Mouse (Mus musculus) olfactory bulb, adult 2 months (tissue): Measurements from ENCODE around the gene Sez6. TPM values are rescaled to one million over a fixed set of nuclear protein-coding genes. Genes with fewer than 3 reads are reported as not detected.
A peak's percentile ranks its signal among the peaks of the same experiment; 100 is the strongest.

Experiments used
- H3K27ac ChIP-seq: fragments of 200-500 bp; 2 replicates; pipeline ENCODE4 v1.5.1; 2012; ENCODE audit warnings: low read depth, low read length; ENCODE audit not compliant: insufficient read depth
- H3K4me1 ChIP-seq: fragments of 200-500 bp; 2 replicates; pipeline ENCODE4 v1.6.1; 2012; ENCODE audit warnings: low read length; ENCODE audit not compliant: control insufficient read depth, insufficient read depth
- H3K4me3 ChIP-seq: fragments of 200-500 bp; 2 replicates; pipeline ENCODE4 v1.5.1; 2012; ENCODE audit warnings: mild to moderate bottlenecking, low read depth, low read length, moderate library complexity; ENCODE audit not compliant: insufficient read depth
- CTCF ChIP-seq: fragments of 200-500 bp; IDR thresholded peaks from 2 replicates; pipeline ENCODE4 v1.5.1; 2012; ENCODE audit warnings: low read depth, mild to moderate bottlenecking, low read length, moderate library complexity; ENCODE audit not compliant: insufficient read depth
- POLR2A ChIP-seq: fragments of 200-500 bp; IDR thresholded peaks from 2 replicates; pipeline ENCODE4 v1.6.1; 2012; ENCODE audit warnings: mild to moderate bottlenecking, low read depth, low read length, moderate library complexity; ENCODE audit not compliant: insufficient read depth
- WGBS: fragments of 180-500 bp; shearing (Covaris S2); methylation state at CpG from one replicate; pipeline ENCODE4 v1.1.7; 2018; 5-methylcytosine and 5-hydroxymethylcytosine counted together
- polyA plus RNA-seq: library from polyadenylated mRNA; stranded (reverse); fragments of >200 nt; gene quantifications from 2 replicates; pipeline ENCODE4 v1.2.4, GENCODE M21; 2012; ENCODE audit warnings: low replicate concordance; ENCODE audit not compliant: missing spikeins, insufficient read depth, insufficient read length

Sez6 gene
- polyA plus RNA-seq, 1 experiment = 109 TPM

DNA sequence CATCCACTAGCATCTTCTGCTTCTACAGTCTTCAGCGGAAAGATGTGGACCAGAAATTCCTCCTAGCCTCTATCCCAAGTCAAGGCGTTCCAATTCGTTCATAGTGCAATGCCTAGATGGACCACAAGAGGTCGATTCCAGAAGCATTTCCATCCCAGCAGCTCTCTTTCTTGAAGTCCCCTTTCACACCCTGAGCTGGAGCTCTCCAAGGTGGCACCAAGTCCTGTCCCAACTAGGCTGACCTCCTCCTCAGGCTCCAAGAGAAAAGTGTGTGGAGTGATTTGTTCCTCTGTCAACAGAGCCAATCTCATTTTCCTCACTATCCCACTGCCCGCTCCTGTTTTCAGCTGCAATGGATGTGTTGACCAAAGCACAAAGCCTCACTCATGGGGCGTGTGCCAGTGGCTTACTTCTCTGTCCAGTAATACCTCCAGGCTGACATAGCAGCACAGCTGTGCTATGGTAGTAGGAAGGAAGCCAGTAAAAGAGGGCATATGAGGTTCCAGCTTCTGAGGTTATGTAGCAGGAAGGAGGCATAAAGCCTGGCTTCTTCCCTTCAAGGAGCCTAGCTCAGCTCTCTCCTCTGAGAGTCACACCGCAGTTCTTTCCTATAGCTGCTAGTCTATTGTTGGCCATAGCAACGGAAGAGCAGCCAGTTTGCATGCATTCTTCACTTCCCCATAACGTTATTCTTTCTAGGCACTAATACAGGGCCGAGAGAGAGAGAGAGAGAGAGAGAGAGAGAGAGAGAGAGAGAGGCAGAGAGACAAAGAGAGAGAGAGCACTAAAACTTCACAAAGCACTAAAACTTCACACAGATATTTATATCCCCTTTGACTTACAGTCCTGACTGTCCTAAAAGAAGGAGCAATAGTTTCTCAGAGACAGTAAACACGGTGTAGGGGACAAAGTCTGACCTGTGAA lies 49.9 kb downstream of the Sez6 start:
- peaks cover 3% of the 10 kb centered on the region; the same call in 1 of the 2 replicates for H3K4me1 ChIP-seq
- H3K4me3 ChIP-seq = no peak overlapping the region
- WGBS = 29% methylated on average over 11 of the region's 11 CpGs
- H3K27ac ChIP-seq = no peak overlapping the region
- TF ChIP-seq CTCF (peak; percentile 27; the same call in 1 of the 2 replicates), POLR2A (no peak)

DNA sequence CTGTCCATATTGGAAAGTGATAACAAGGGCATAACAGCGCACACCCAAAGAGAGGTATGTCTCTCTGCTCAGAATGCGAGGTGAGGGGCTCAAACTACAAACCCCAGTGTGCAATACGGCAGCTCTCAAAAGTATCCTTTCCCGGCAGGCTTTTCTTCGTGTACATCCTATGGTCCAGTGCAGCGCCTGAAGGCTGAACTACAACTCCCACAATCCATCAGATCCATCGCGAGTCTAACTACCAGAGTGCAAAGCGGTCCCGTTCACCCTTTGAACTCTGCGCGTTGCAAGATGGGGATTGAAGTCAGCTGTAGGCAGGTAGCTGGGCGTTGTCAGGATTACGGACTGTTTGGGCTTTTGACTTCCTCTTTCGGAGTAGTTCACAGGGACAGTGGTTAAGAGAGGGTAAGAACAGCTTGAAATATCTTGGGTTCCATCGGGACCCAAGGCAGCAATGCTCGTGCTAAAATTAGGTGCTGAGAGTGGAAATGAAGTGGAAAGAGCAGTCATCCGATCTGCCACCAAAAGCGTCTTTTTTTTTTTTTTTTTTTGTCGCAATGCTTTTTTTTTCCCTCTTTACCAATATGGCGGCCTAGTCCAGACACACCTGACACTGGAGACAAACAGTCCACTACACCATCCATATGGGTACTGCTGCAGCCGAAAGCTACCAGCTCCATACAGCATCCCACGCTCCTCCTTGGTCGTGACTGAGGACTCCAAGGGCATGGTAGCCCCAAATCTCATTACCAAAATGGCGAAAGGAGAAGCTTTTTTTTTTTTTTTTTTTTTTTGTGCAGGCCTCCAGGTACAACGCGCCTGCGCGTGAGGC lies 51.2 kb downstream of the Sez6 start:
- Histone ChIP-seq H3K4me1 (peaks cover 5% of the 10 kb centered on the region; the same call in 1 of the 2 replicates), H3K27ac (peak overlapping the region; percentile 100), H3K4me3 (peak overlapping the region; percentile 60)
- TF ChIP-seq POLR2A (no peak), CTCF (no peak)
- under 1% methylated on average over 29 of the region's 29 CpGs for WGBS

GRCm38 (mm10) chr11:77982441-77982905 lies 51.9 kb downstream of the Sez6 start, which contains the start of gene Phf12:
Gene Phf12, plus strand, starts transcription at chr11:77982754.
- TF ChIP-seq CTCF = no peak
- peak; percentile 92 for TF ChIP-seq POLR2A
- WGBS = under 1% methylated on average over 62 of the region's 62 CpGs
- peaks cover 5% of the 10 kb centered on the region; the same call in 1 of the 2 replicates for H3K4me1 ChIP-seq
- H3K4me3 ChIP-seq = peak within 1 kb of the TSS; percentile 96
- H3K27ac ChIP-seq = peak within 1 kb of the TSS; percentile 100

- TF ChIP-seq POLR2A (no peak), CTCF (no peak)
- under 1% methylated on average over 32 of the region's 32 CpGs for WGBS
- Histone ChIP-seq H3K4me3 (peak overlapping the region; percentile 96), H3K27ac (peak overlapping the region; percentile 95), H3K4me1 (peaks cover 5% of the 10 kb centered on the region; the same call in 1 of the 2 replicates)
Measured at GRCm38 (mm10) chr11:77983191-77983936, 52.8 kb downstream of the Sez6 start.

DNA sequence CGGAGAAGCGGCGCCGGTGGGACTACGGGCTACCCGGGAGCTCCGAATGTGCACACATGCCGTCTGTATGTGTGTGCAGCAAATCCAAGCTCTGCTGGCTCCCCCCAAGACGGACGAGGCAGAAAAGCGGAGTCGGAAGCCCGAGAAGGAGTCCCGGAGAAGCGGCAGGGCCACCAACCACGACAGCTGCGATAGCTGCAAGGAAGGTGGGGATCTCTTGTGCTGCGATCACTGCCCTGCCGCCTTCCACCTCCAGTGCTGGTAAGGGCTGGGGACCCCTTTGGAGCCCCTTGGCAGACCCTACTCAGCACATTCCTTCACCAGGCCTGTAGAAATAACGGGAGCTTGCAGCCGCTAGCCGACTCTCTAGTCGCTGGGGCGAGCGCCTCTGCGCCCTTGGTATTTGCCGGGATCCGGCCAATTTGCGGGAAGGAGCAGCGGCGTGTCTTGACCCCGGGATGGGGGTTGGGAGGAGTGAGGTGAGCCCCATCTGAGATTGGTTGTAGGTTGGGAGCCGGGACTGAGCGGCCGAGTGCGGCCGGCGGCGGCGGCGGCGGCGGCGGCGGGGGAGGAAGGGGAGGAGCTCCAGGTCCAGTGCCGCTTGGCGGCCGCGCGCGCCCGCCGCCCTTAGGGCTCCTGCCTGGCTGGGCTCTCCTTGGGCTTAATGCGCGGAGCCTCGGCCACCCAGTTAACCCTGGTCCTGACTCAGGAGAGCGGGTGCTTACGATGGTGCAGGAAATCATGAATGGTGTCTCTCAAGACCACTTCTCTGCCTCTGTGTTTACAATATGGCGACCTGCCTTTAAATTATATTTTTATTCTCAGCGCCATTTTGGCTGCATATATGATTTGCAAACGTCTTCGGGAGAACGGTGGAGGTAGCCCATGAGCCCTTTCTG lies 53.6 kb downstream of the Sez6 start:
- peak overlapping the region; percentile 96 for H3K4me3 ChIP-seq
- WGBS = under 1% methylated on average over 56 of the region's 63 CpGs

GRCm38 (mm10) chr11:77984836-77985231 lies 54.2 kb downstream of the Sez6 start:
- WGBS = 0% methylated on average over 13 of the region's 13 CpGs
- H3K4me1 ChIP-seq = peaks cover 10% of the 10 kb centered on the region; the same call in 1 of the 2 replicates
- TF ChIP-seq POLR2A (no peak), CTCF (no peak)
- peak overlapping the region; percentile 95 for H3K27ac ChIP-seq
- peak overlapping the region; percentile 96 for H3K4me3 ChIP-seq

More for the DNA sequence above, 53.6 kb downstream of the Sez6 start:
- Histone ChIP-seq H3K27ac (peak overlapping the region; percentile 95), H3K4me1 (peaks cover 9% of the 10 kb centered on the region; the same call in 1 of the 2 replicates)
- TF ChIP-seq POLR2A (peak; percentile 73; the same call in 1 of the 2 replicates), CTCF (no peak)

- Histone ChIP-seq H3K4me3 (no peak overlapping the region), H3K27ac (peak overlapping the region; percentile 14; the same call in 1 of the 2 replicates), H3K4me1 (peaks cover 7% of the 10 kb centered on the region; the same call in 1 of the 2 replicates)
- no peak for TF ChIP-seq POLR2A
- TF ChIP-seq CTCF = no peak
- 61% methylated on average over 3 of the region's 3 CpGs for WGBS
Measured at GRCm38 (mm10) chr11:77985541-77986065, 55.0 kb downstream of the Sez6 start.
